Mouse (Mus musculus): ENCODE data around the gene Slc12a3. TPM values are rescaled to one million over a fixed set of nuclear protein-coding genes. Genes with fewer than 3 reads are reported as not detected.

Gene Slc12a3
- polyA plus RNA-seq, 1 experiment from 2014 or later = not detected

DNA sequence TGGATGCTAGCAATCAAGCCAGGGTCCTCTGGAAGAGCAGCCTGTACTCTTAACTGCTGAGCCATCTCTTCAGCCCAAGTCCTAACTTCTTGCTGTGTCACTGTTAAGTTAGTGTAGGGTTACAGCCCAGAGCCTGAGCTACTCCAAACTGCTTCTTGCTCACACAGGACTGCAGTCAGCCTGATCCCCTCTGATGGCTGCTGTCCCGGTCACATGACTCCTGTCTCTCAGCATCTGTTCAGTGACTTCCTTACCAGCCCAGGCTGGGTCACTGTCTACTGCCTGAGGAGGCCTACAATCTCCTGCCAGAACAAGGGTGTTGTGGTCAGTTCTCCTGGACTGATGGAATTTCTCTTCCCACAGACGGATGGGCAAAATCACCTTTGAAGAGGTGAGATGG is 86.2 kb downstream of the Slc12a3 start:
- H3K4me3 ChIP-seq = no peak overlapping the region
- H3K27ac ChIP-seq = no peak overlapping the region
- peaks cover 14% of the 10 kb centered on the region; the same call in 1 of the 2 replicates for H3K27me3 ChIP-seq (replicated peaks)
- no peaks in the 10 kb centered on the region for H3K36me3 ChIP-seq
- WGBS (ENCODE audit: insufficient replicate concordance) = 54% methylated on average over 2 of the region's 2 CpGs
- no peak overlapping the region for H3K4me2 ChIP-seq
- no peaks in the 10 kb centered on the region for H3K9me3 ChIP-seq (replicated peaks)
- no peaks in the 10 kb centered on the region for H3K4me1 ChIP-seq
- H3K9ac ChIP-seq = no peak overlapping the region
- no peak for ATAC-seq

MicroRNAs within 50 kb of the gene (microRNA counts, 519-probe panel; counts per million panel counts)
- 3,165 counts per million, percentile 74 among the panel's probes with 10 or more counts for microRNA mmu-miR-138

Small RNAs within 50 kb of the gene (microRNA-seq; reads per million reads assigned to microRNA genes)
- gene Mir138-2 = 64.3 reads per million, percentile 44 among the genes with 10 or more reads in this experiment

Other genes with a start within 250 kb of the Slc12a3 start
- gene Bbs2, start 230.3 kb upstream of the Slc12a3 start, polyA plus RNA-seq (2016; fragmentation: Nextera tagmentation; extraction: Ambion mirVana) = 5.5 and 6.3 TPM in 2 replicates
- gene Mt4, start 192.0 kb upstream of the Slc12a3 start, polyA plus RNA-seq (2016; fragmentation: Nextera tagmentation; extraction: Ambion mirVana) = not detected in 2 replicates
- 0.42 and 0.45 TPM in 2 replicates for gene Mt3, start 176.6 kb upstream of the Slc12a3 start, polyA plus RNA-seq (2016; fragmentation: Nextera tagmentation; extraction: Ambion mirVana)
- gene Mt2, start 156.5 kb upstream of the Slc12a3 start, polyA plus RNA-seq (2016; fragmentation: Nextera tagmentation; extraction: Ambion mirVana) = 1,025 and 1,037 TPM in 2 replicates
- gene Mt1, start 150.1 kb upstream of the Slc12a3 start, polyA plus RNA-seq (2016; fragmentation: Nextera tagmentation; extraction: Ambion mirVana) = 3,299 and 3,537 TPM in 2 replicates
- 74.6 and 77.0 TPM in 2 replicates for gene Nup93, start 114.6 kb upstream of the Slc12a3 start, polyA plus RNA-seq (2016; fragmentation: Nextera tagmentation; extraction: Ambion mirVana)
- 76.5 and 84.4 TPM in 2 replicates for gene Herpud1, start 57.2 kb downstream of the Slc12a3 start, polyA plus RNA-seq (2016; fragmentation: Nextera tagmentation; extraction: Ambion mirVana)
- gene Nlrc5, start 105.2 kb downstream of the Slc12a3 start, polyA plus RNA-seq (2016; fragmentation: Nextera tagmentation; extraction: Ambion mirVana) = 0.08 and 0.12 TPM in 2 replicates
- 3.3 and 3.9 TPM in 2 replicates for gene Cpne2, start 203.8 kb downstream of the Slc12a3 start, polyA plus RNA-seq (2016; fragmentation: Nextera tagmentation; extraction: Ambion mirVana)

All from liver, embryonic 12.5 days (tissue).